In genomic region chrX:95026361-95026892, GRCm38 (mm10) we compare ENCODE assay signal across 8 mouse cellular contexts. TPM values are rescaled to one million over a fixed set of nuclear protein-coding genes. Genes with fewer than 3 reads are reported as not detected.
A peak's percentile ranks its signal among the peaks of the same experiment; 100 is the strongest.
DNase-seq lines count a peak whose midpoint lies in the region; ATAC-seq and TF ChIP-seq lines count a peak whose summit lies in the region.

Spin4 (minus strand) TSS chrX:95026682.

- peak within 1 kb of the TSS; percentile 55 for H3K4me2 ChIP-seq in intestine, embryonic 14.5 days (ENCODE audit: low read length)

- WGBS in spleen, adult 2 months: 19% methylated on average over 29 of the region's 30 CpGs
- 11% methylated on average over 29 of the region's 30 CpGs for WGBS in intestine, embryonic 14.5 days

- intact Hi-C loops in gastrocnemius, postnatal 36 days (cut with DNase I): no loop called here
- intact Hi-C loops in left cerebral cortex, postnatal 10 days (cut with DNase I): no loop called here

- no peaks in the 10 kb centered on the region for H3K36me3 ChIP-seq in spleen, adult 2 months (ENCODE audit: control insufficient read depth, insufficient read depth, low read length)
- H3K36me3 ChIP-seq in intestine, embryonic 14.5 days (ENCODE audit: control insufficient read depth, insufficient read depth, low read length): no peaks in the 10 kb centered on the region
- H3K36me3 ChIP-seq in megakaryocyte, embryonic 14.5 days (replicated peaks; ENCODE audit: low read length): no peaks in the 10 kb centered on the region

- no peaks in the 10 kb centered on the region for H3K4me1 ChIP-seq in spleen, adult 2 months (ENCODE audit: control insufficient read depth, insufficient read depth, insufficient read length)
- H3K4me1 ChIP-seq in intestine, embryonic 14.5 days (replicated peaks; ENCODE audit: control insufficient read depth, insufficient read depth, low read length): no peaks in the 10 kb centered on the region
- H3K4me1 ChIP-seq in megakaryocyte, embryonic 14.5 days: peaks cover 14% of the 10 kb centered on the region

- no peak for DNase-seq in spleen, adult 2 months (ENCODE audit: low read depth in 1 of 2, low spot score in 2 of 2)
- DNase-seq in spleen, adult 12 weeks (ENCODE audit: low spot score): no peak
- peak; percentile 87 for DNase-seq in embryo, embryonic 11 days
- peak; percentile 53 to 60 for DNase-seq in gastrocnemius, postnatal 36 days
- peak; percentile 81 for DNase-seq in intestine, embryonic 14.5 days (ENCODE audit: low spot score)
- peak; percentile 45 to 83 for DNase-seq in left cerebral cortex, postnatal 10 days (ENCODE audit: extremely low spot score in 1 of 2, low spot score in 2 of 2)
- peak; percentile 46 to 48 for DNase-seq in right cerebral cortex, postnatal 36 days (ENCODE audit: low spot score in 2 of 2)

- H3K27me3 ChIP-seq in spleen, adult 2 months (ENCODE audit: control insufficient read depth, insufficient read depth, low read length): no peaks in the 10 kb centered on the region
- no peaks in the 10 kb centered on the region for H3K27me3 ChIP-seq in intestine, embryonic 14.5 days (replicated peaks; ENCODE audit: control insufficient read depth, insufficient read depth, low read length)
- peaks cover 17% of the 10 kb centered on the region for H3K27me3 ChIP-seq in megakaryocyte, embryonic 14.5 days (replicated peaks)

- no peak for TF ChIP-seq CTCF in spleen, adult 2 months (IDR thresholded peaks at IDR 0.05; ENCODE audit: extremely low read depth, insufficient read depth, insufficient read length, insufficient replicate concordance)

- peak within 1 kb of the TSS; percentile 65; the same call in 1 of the 2 replicates for H3K27ac ChIP-seq in spleen, adult 2 months (ENCODE audit: insufficient read depth, low read length)
- peak within 1 kb of the TSS; percentile 94 for H3K27ac ChIP-seq in intestine, embryonic 14.5 days (ENCODE audit: low read depth)

- peak within 1 kb of the TSS; percentile 51 for H3K4me3 ChIP-seq in spleen, adult 2 months (ENCODE audit: extremely low read depth, insufficient read depth, insufficient read length)
- H3K4me3 ChIP-seq in intestine, embryonic 14.5 days (ENCODE audit: low read depth, low read length): peak within 1 kb of the TSS; percentile 50
- peak within 1 kb of the TSS; percentile 93 for H3K4me3 ChIP-seq in megakaryocyte, embryonic 14.5 days (replicated peaks)

- H3K9me3 ChIP-seq in intestine, embryonic 14.5 days (ENCODE audit: control insufficient read depth, low read length): no peaks in the 10 kb centered on the region
- H3K9me3 ChIP-seq in megakaryocyte, embryonic 14.5 days: 0 out of 2 replicates have a peak, but pooled peaks cover 4% of the 10 kb centered on the region

- H3K9ac ChIP-seq in intestine, embryonic 14.5 days (ENCODE audit: low read length): peak within 1 kb of the TSS; percentile 50

- no peak for TF ChIP-seq POLR2A in spleen, adult 2 months (IDR thresholded peaks at IDR 0.05; ENCODE audit: low read depth, low read length)

- peak; percentile 92 for ATAC-seq in intestine, embryonic 14.5 days (replicated peaks; ENCODE audit: low FRiP score, low TSS enrichment, low read depth)

RNA-seq across cellular contexts. Expression of gene Spin4, which starts in this region (rescaled TPM):
- polyA plus RNA-seq in spleen, adult 2 months (2012; rRNA removed): 0.11 and 0.14 TPM in 2 replicates
- under 1 TPM; 0.46 to 0.54 TPM for total RNA-seq in gastrocnemius, postnatal 36 days (2021)
- polyA plus RNA-seq in intestine, embryonic 14.5 days (2014; fragmentation: Nextera tagmentation; extraction: Ambion mirVana): 8.8 and 10.2 TPM in 2 replicates
- 1 to 10 TPM in 1 of 2 experiments, under 1 TPM in 1; 0.92 to 1.2 TPM for total RNA-seq in left cerebral cortex, postnatal 10 days (2021)
- not detected in 2 replicates for polyA plus RNA-seq in megakaryocyte, embryonic 14.5 days (2012; ENCODE audit: insufficient read depth, low replicate concordance)

Comparison
In these comparisons a context has a peak if more than half of its experiments do, and no peak if none do; other contexts are left out.
1. Peak in DNase-seq in gastrocnemius, postnatal 36 days; RNA of the gene not detected or under 1 TPM.
2. DNase-seq: peak in embryo, embryonic 11 days (single experiment), intestine, embryonic 14.5 days (single experiment), left cerebral cortex, postnatal 10 days (2 of 2) and right cerebral cortex, postnatal 36 days (2 of 2); none in spleen, adult 2 months (0 of 2) and spleen, adult 12 weeks (single experiment).
3. Peak in every context shown above with its lines, with median percentiles within 50 percentile points of each other: H3K4me3 ChIP-seq.